Mouse (Mus musculus): Measurements from ENCODE around the gene Bub3.

- TF ChIP-seq CTCF (IDR thresholded peaks at IDR 0.05; ENCODE audit: extremely low read depth, insufficient read depth, low read length): no peak
- no peak for TF ChIP-seq POLR2A (IDR thresholded peaks at IDR 0.05; ENCODE audit: extremely low read depth, insufficient read depth, low read length)
Observed at GRCm38 (mm10) chr7:131555301-131556081, 4.5 kb upstream of the Bub3 start.

Data from cortical plate, adult 2 months (tissue).